Mouse (Mus musculus) cerebellum, adult 2 months (tissue): Measurements from ENCODE around the gene Scrn1.

Experiments
- CTCF ChIP-seq: fragments of 200-500 bp; IDR thresholded peaks from 2 replicates; pipeline ENCODE4 v1.5.1; 2011; ENCODE audit warnings: low read depth, mild to moderate bottlenecking, control low read depth, low read length, moderate library complexity, borderline replicate concordance; ENCODE audit not compliant: insufficient read depth
- POLR2A ChIP-seq: fragments of 200-500 bp; IDR thresholded peaks from 2 replicates; pipeline ENCODE4 v1.6.1; 2011; ENCODE audit warnings: low read length, control low read depth, borderline replicate concordance; ENCODE audit not compliant: insufficient read depth

- TF ChIP-seq POLR2A, result no peak
- TF ChIP-seq CTCF, result no peak
These were observed 101.4 kb downstream of the Scrn1 start for GRCm38 (mm10) chr6:54464926-54465325.
